Mouse (Mus musculus): ENCODE measurements at regions not wholly inside any gene's neighbourhood (a gene's known extent, or its start where the extent isn't known, plus 50 kb on each side); places are given as distances from the start of the nearest gene placed in this dataset.

GRCm38 (mm10) chr2:115141416-115141815 is 440.1 kb upstream of the BC052040 start:
- TF ChIP-seq CTCF (IDR thresholded peaks at IDR 0.05; ENCODE audit: borderline replicate concordance, control insufficient read depth, extremely low read depth, insufficient read depth, low read length, poor library complexity) (no peak), POLR2A (IDR thresholded peaks at IDR 0.05; ENCODE audit: control insufficient read depth, extremely low read depth, insufficient read depth, low read length, poor library complexity) (no peak)

Data from thymus, adult 2 months (tissue).